Mouse (Mus musculus) bone marrow, adult 2 months (tissue): Measurements from ENCODE around the gene Rxfp3.

Experiments
- CTCF ChIP-seq: fragments of 200-500 bp; IDR thresholded peaks from 2 replicates; pipeline ENCODE4 v1.5.1; 2011; ENCODE audit warnings: low read length, control low read depth; ENCODE audit not compliant: control insufficient read depth, insufficient read depth
- POLR2A ChIP-seq: fragments of 200-500 bp; IDR thresholded peaks from 2 replicates; pipeline ENCODE4 v1.6.1; 2011; ENCODE audit warnings: low read depth, mild to moderate bottlenecking, control low read depth, low read length, borderline replicate concordance; ENCODE audit not compliant: control insufficient read depth

DNA sequence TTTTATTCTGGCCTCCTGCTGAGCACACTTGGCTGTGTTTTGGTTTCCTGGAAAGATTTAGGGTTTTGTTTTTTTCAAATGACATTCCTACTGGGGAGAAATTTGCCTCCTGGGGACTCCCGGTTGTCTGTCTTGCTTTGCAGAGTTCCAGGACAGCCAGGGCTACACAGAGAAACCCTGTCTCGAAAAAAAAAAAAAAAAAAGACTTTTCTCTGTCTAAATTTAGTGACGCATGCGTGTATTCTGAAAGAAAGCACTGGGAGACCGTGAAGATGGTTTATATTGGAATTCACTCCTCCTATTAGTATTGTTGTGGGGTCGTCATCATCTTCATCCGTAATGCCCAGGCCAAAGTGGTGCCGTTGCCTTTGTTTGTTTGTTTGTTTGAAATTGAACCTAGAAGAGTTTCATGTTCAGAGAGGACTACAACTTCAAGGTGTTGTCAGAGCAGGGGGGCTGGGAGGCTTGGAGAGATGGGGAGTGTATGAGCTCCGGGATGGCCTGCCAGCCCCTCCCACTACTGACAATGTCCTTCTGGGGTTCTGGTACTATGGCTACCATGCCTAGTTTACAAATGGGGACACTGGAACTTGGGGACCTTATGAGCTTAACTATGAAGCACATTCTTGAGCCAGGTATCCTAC is 27.9 kb upstream of the Rxfp3 start:
- TF ChIP-seq CTCF (no peak), POLR2A (no peak)
